Mouse (Mus musculus) urinary bladder, postnatal 10 days (tissue): ENCODE measurements at regions not wholly inside any gene's neighbourhood (a gene's known extent, or its start where the extent isn't known, plus 50 kb on each side); places are given as distances from the start of the nearest gene placed in this dataset.

Source experiments
- DNase-seq: peaks from one replicate; pipeline ENCODE4 v3.0.0; 2022; ENCODE audit warnings: low spot score

DNA sequence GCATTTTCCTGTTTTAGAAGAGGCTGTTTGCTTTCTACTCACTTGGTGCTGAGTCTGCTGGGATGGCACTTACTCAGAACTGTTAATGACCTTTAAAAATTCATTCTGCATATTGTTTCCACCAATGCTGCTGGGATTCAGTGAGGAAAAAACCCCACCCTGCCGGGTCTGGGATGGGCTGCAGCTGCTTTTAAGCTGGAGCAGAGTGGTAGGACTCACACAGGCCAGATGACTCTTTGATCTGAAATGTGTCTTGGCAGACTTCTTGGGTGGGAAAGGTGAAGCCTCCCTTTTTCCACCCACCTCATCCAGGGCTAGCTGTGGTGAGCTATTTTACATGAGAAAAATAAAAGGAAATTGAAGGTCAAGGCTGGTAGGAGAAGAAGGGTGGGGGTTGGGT lies 56.4 kb upstream of the Ddhd1 start:
- DNase-seq = no peak

DNA sequence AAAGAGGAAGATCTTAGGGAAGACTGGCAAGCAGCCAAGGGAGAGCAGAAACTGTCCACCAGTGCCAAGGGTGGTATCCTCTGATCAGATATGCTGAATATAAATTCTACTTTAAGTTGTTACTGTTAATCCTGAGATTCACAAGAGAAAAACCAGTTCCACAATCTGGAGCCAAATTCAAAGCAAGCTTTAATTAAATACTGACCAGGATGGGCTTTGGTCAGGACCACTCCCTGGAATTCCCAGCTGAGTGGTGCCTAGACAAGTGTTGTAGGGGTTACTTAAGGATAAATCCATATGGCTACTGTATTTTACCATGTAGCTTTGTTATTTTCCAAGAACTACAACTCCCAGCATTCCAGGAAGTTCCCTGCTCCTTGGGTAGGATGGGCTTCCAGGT lies 56.8 kb upstream of the Ddhd1 start:
- no peak for DNase-seq

- DNase-seq = no peak
Measured at GRCm38 (mm10) chr14:45716100-45716499, 58.2 kb upstream of the Ddhd1 start.

DNA sequence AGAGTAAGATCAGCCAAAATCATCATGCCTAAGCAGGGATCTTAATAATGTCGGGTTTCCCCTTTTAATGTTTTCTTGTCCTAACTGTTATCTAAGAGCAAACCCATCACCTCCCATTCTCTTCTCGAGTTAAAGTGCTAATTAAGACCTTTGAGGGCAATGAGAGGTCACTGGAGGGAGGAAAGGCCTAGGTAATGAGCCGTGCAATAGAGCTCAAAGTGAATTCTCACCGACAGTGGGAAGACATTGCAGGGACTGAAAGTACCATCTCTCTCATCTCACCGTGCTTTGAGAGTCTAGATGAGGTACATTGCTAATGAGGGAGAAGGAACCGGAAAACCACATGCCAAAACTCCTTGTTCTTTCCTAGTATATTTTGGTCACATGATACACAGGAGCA lies 64.9 kb upstream of the Ddhd1 start:
- DNase-seq = no peak

DNA sequence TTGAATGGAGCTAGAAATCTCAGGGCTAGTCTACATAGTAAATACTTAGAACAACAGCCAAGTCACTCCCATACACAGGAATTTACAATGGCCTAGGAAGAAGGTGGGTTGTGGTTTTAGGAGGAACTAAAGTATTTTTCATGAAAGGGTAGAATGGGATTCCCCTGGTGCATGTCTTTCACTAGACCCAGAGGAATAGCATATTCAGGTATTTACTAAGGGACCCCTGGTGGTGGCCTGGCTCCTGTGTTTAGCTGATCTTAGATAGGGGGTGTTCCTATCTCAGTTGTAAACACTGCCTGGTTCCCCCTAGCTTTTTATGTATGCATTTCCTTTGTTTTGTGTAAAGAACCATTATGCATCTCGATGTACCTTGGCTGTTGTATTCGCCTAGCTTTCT lies 66.4 kb upstream of the Ddhd1 start:
- DNase-seq = no peak

- no peak for DNase-seq
Measured at GRCm38 (mm10) chr14:45734530-45735410, 76.8 kb upstream of the Ddhd1 start.

DNA sequence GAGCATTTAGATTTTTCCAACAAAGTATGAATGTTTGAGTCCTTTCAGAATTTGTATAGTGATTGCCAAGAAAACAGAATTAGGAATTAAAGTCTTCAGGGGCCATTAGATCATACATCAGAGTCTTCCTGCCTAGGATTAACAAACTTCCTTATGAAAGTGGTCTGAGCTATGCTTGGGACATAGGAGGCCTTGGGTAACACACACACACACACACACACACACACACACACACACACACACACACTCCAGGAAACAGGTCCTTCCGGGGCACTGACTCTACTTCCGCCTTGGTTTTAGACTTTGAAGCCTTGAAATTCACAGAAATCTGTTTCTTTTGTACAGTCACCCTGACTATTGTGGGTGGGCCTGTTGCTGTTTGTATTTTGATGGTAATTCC lies 80.0 kb upstream of the Ddhd1 start:
- no peak for DNase-seq

GRCm38 (mm10) chr14:45739638-45740037 lies 81.7 kb upstream of the Ddhd1 start:
- DNase-seq = no peak

- DNase-seq = no peak
Measured at GRCm38 (mm10) chr14:45740662-45741061, 82.7 kb upstream of the Ddhd1 start.

- DNase-seq = no peak
Measured at GRCm38 (mm10) chr14:45746176-45746575, 88.2 kb upstream of the Ddhd1 start.

DNA sequence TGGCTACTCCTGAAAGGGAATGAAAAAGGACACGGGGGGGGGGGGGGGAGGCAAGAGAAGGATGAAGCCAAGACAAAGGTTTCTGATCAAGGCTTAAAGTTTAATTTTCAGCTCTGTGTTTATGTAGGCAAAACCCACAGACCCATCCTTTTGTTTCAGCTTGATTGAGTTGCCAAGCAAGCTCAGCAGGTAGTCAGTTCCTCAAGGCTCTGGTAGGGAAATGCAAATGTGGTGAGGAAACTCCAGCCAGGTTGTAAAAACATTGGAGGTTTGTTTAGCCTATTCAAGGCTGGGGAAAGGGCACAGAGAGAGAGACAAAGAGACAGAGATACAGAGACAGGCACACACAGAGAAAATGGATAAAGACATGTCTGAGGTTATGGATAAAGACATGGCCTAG lies 99.4 kb upstream of the Ddhd1 start:
- no peak for DNase-seq

- no peak for DNase-seq
Measured at GRCm38 (mm10) chr14:45760890-45761680, 103.1 kb upstream of the Ddhd1 start.

DNA sequence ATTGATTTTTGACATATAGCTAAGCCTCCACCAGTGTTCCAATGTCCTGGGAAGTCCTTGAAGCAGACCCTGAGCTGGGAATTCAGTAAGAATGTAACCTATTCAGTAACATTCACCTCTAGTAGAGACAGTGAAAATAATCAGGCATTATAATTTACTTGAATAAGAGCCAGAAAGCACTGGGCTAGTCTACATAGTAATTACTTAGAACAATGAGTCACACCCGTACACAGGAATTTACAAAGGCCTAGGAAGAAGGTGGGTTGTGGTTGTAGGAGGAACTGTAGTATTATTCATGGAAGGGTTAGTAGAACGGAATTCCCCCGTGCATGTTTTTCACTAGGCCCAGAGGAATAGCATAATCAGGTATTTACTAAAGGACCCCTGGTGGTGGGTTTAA lies 106.3 kb upstream of the Ddhd1 start:
- no peak for DNase-seq

GRCm38 (mm10) chr14:45766582-45766981 lies 108.6 kb upstream of the Ddhd1 start:
- no peak for DNase-seq

DNA sequence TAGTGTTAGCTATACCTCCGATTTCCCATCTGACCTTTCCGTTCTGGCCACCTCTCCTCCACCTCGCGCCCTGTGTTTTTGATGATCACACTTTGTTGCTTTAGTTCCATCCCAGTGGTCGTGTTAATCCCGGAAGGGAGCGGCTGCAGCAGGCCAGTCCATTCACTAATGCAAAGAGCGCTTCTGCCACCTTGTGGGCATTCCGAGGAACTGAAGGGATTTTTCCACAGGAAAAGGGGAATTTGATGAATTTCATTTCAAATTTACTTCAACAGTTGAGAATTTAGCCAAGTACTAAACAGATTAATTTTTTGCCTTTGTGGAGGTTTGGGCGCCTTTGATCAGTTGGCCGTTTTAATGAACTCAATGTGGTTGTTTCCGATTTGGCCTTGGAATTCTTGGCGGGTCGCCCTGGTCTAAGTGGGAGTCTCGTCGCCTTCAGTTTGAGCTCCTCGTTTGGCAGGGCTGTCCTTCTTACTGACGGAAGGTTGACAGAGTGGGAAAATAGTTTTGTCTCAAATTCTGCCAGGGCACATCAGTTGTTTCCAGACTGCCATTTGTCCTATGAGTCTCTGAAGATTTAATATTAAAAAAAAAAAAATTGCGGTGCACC lies 114.8 kb upstream of the Ddhd1 start:
- no peak for DNase-seq

- no peak for DNase-seq
Measured at GRCm38 (mm10) chr14:45773326-45773725, 115.4 kb upstream of the Ddhd1 start.

DNA sequence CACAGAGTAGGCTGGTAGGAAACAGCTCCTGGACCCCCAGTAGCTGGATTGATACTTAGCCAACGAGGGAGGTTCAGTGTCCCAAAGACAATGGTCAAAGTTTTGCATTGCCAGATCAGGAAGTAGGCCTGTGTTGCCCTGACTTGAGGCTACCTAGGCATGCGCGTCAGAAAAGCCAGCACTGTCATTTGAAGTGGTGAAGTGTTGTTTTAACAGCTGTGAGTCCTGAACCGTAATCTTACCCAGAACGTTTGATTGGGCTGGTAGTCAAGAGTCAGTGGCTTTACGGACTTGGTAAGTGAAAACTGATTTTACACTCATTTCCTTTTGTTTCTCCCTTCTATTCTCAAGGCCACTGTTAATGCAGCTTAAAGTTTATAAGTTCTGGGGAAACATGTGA lies 123.9 kb upstream of the Ddhd1 start:
- no peak for DNase-seq

GRCm38 (mm10) chr14:45794980-45795379 lies 137.0 kb upstream of the Ddhd1 start:
- no peak for DNase-seq

DNA sequence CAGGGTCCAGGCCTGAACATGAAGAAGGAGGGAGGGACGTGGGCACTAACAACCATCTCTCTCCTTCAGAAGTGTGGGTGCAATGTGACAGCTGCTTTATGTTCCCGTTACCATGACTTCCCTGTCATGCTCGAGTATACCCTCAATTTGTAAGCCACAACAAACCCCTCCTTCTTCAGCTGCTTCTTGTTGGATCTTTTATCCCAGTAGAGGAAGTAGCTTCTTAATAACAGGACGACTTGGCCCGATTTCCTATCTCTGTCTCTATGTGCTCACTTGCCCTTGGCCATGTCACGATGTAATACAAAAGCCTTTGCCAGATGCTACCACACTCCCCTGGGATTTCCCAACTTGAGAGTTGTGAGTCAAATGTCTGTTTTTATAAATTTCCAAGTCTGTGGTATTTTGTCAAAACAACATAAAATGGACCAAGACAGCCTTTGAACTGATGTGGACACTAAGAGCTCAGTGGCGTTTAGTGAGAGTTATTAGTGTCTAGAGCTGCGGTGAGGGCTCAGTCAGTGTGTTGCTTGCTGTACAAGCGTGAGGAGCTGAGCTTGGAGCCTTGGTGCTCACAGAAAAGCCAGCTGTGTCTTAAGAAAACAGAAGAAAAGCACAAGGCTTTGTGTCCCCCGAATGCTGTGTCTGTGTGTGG lies 138.8 kb upstream of the Ddhd1 start:
- DNase-seq = no peak

DNA sequence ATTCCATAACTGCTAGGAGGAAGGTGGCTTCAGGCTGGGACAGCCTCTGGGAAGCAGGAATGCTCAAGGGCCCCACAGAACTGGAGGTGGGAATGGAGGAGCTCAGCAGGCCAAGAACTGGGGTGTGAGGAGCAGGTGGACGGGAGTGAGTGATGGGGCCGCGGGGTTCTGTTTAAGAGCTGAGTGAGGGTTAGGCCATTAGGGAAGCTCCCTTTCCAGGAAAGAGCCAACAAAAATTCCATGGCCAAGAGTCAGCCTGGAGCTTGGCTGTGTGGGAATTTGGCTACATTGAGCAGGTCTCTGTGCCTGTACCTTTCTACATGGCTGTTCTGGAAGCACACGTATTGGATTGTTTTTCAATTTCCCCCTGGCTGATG lies 139.4 kb upstream of the Ddhd1 start:
- DNase-seq = no peak

- no peak for DNase-seq
Measured at GRCm38 (mm10) chr14:45799286-45799685, 141.3 kb upstream of the Ddhd1 start.

DNA sequence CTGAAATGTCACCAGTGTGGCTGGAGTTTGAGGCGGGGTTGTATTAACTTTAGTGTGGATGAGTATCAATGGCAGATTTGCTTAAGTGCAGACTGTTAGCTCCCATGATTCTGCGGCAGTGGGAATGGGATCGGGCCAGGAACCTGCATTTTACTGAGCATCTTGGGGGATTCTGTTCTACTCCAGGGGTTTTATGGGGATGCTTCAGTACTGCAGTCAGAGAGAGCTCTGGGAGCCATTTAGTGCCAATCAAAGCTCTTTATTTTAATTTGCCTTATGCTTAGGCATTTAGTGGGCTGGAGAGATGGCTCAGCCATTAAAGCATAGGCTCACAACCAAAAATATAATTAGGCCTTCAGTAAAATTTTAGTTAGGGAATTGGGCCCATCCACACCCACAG lies 148.0 kb upstream of the Ddhd1 start:
- no peak for DNase-seq
